Mouse (Mus musculus): ENCODE results near the gene Sox5. TPM values are rescaled to one million over a fixed set of nuclear protein-coding genes. Genes with fewer than 3 reads are reported as not detected.

Gene Sox5
- polyA plus RNA-seq, 1 experiment from 2014 or later = 43.3 TPM

- H3K9ac ChIP-seq (ENCODE audit: low read depth, low read length) = no peak overlapping the region
- H3K4me3 ChIP-seq (ENCODE audit: low read depth, low read length) = no peak overlapping the region
- no peaks in the 10 kb centered on the region for H3K9me3 ChIP-seq (replicated peaks; ENCODE audit: control insufficient read depth, low read length, poor library complexity, severe bottlenecking)
- no peak for ATAC-seq
- H3K4me2 ChIP-seq (ENCODE audit: low read length) = no peak overlapping the region
- WGBS = 63% methylated on average over 5 of the region's 5 CpGs
- no peaks in the 10 kb centered on the region for H3K36me3 ChIP-seq (ENCODE audit: control insufficient read depth, insufficient read depth, low read length)
- H3K27ac ChIP-seq (ENCODE audit: low read length) = no peak overlapping the region
- H3K27me3 ChIP-seq (ENCODE audit: control insufficient read depth, insufficient read depth, low read depth, low read length) = no peaks in the 10 kb centered on the region
- no peaks in the 10 kb centered on the region; the same call in 1 of the 2 replicates for H3K4me1 ChIP-seq (ENCODE audit: control insufficient read depth, insufficient read depth, low read length)
Measured at GRCm38 (mm10) chr6:144641888-144642287, 139.9 kb downstream of the Sox5 start.

- Histone ChIP-seq H3K9me3 (replicated peaks; ENCODE audit: control insufficient read depth, low read length, poor library complexity, severe bottlenecking) (no peaks in the 10 kb centered on the region), H3K36me3 (ENCODE audit: control insufficient read depth, insufficient read depth, low read length) (no peaks in the 10 kb centered on the region), H3K9ac (ENCODE audit: low read depth, low read length) (no peak overlapping the region), H3K27ac (ENCODE audit: low read length) (no peak overlapping the region), H3K4me2 (ENCODE audit: low read length) (no peak overlapping the region), H3K4me3 (ENCODE audit: low read depth, low read length) (no peak overlapping the region), H3K27me3 (ENCODE audit: control insufficient read depth, insufficient read depth, low read depth, low read length) (no peaks in the 10 kb centered on the region), H3K4me1 (ENCODE audit: control insufficient read depth, insufficient read depth, low read length) (no peaks in the 10 kb centered on the region; the same call in 1 of the 2 replicates)
- no peak for ATAC-seq
- WGBS = 84% methylated on average over 3 of the region's 3 CpGs
Measured at GRCm38 (mm10) chr6:144640591-144640990, 141.2 kb downstream of the Sox5 start.

- no peak for ATAC-seq
- no peaks in the 10 kb centered on the region for H3K27me3 ChIP-seq (ENCODE audit: control insufficient read depth, insufficient read depth, low read depth, low read length)
- no peaks in the 10 kb centered on the region for H3K9me3 ChIP-seq (replicated peaks; ENCODE audit: control insufficient read depth, low read length, poor library complexity, severe bottlenecking)
Measured at GRCm38 (mm10) chr6:144638547-144638946, 143.2 kb downstream of the Sox5 start.

GRCm38 (mm10) chr6:144627539-144628115, 154.2 kb downstream of the Sox5 start:
- Histone ChIP-seq H3K4me1 (ENCODE audit: control insufficient read depth, insufficient read depth, low read length) (no peaks in the 10 kb centered on the region), H3K4me3 (ENCODE audit: low read depth, low read length) (no peak overlapping the region), H3K4me2 (ENCODE audit: low read length) (no peak overlapping the region), H3K36me3 (ENCODE audit: control insufficient read depth, insufficient read depth, low read length) (no peaks in the 10 kb centered on the region), H3K9me3 (replicated peaks; ENCODE audit: control insufficient read depth, low read length, poor library complexity, severe bottlenecking) (no peaks in the 10 kb centered on the region), H3K27me3 (ENCODE audit: control insufficient read depth, insufficient read depth, low read depth, low read length) (no peaks in the 10 kb centered on the region), H3K27ac (ENCODE audit: low read length) (no peak overlapping the region), H3K9ac (ENCODE audit: low read depth, low read length) (no peak overlapping the region)
- 92% methylated on average over 7 of the region's 7 CpGs for WGBS
- no peak for ATAC-seq

More at GRCm38 (mm10) chr6:144638547-144638946, 143.2 kb downstream of the Sox5 start:
- Histone ChIP-seq H3K4me2 (ENCODE audit: low read length) (no peak overlapping the region), H3K27ac (ENCODE audit: low read length) (no peak overlapping the region), H3K9ac (ENCODE audit: low read depth, low read length) (no peak overlapping the region), H3K4me3 (ENCODE audit: low read depth, low read length) (no peak overlapping the region), H3K4me1 (ENCODE audit: control insufficient read depth, insufficient read depth, low read length) (no peaks in the 10 kb centered on the region; the same call in 1 of the 2 replicates), H3K36me3 (ENCODE audit: control insufficient read depth, insufficient read depth, low read length) (no peaks in the 10 kb centered on the region)
- 40% methylated on average over 5 of the region's 5 CpGs for WGBS

- H3K4me2 ChIP-seq (ENCODE audit: low read length) = no peak overlapping the region
- no peaks in the 10 kb centered on the region for H3K4me1 ChIP-seq (ENCODE audit: control insufficient read depth, insufficient read depth, low read length)
- H3K27ac ChIP-seq (ENCODE audit: low read length) = no peak overlapping the region
- H3K9ac ChIP-seq (ENCODE audit: low read depth, low read length) = no peak overlapping the region
- no peak overlapping the region for H3K4me3 ChIP-seq (ENCODE audit: low read depth, low read length)
- H3K27me3 ChIP-seq (ENCODE audit: control insufficient read depth, insufficient read depth, low read depth, low read length) = no peaks in the 10 kb centered on the region
- ATAC-seq = no peak
- 68% methylated on average over 3 of the region's 3 CpGs for WGBS
- H3K9me3 ChIP-seq (replicated peaks; ENCODE audit: control insufficient read depth, low read length, poor library complexity, severe bottlenecking) = no peaks in the 10 kb centered on the region
- no peaks in the 10 kb centered on the region for H3K36me3 ChIP-seq (ENCODE audit: control insufficient read depth, insufficient read depth, low read length)
Measured at GRCm38 (mm10) chr6:144621089-144621769, 160.5 kb downstream of the Sox5 start.

- no peak overlapping the region; the same call in 1 of the 2 replicates for H3K27ac ChIP-seq (ENCODE audit: low read length)
- no peak overlapping the region for H3K4me3 ChIP-seq (ENCODE audit: low read depth, low read length)
- no peaks in the 10 kb centered on the region for H3K9me3 ChIP-seq (replicated peaks; ENCODE audit: control insufficient read depth, low read length, poor library complexity, severe bottlenecking)
- peak; percentile 76 for ATAC-seq
- peak overlapping the region; percentile 19; the same call in 1 of the 2 replicates for H3K4me2 ChIP-seq (ENCODE audit: low read length)
- H3K36me3 ChIP-seq (ENCODE audit: control insufficient read depth, insufficient read depth, low read length) = no peaks in the 10 kb centered on the region
- H3K4me1 ChIP-seq (ENCODE audit: control insufficient read depth, insufficient read depth, low read length) = peaks cover 13% of the 10 kb centered on the region
- WGBS = 5% methylated on average over 4 of the region's 4 CpGs
- peaks cover 3% of the 10 kb centered on the region; the same call in 1 of the 2 replicates for H3K27me3 ChIP-seq (ENCODE audit: control insufficient read depth, insufficient read depth, low read depth, low read length)
- H3K9ac ChIP-seq (ENCODE audit: low read depth, low read length) = peak overlapping the region; percentile 23
Measured at GRCm38 (mm10) chr6:144611383-144611791, 170.4 kb downstream of the Sox5 start.

GRCm38 (mm10) chr6:144610878-144611277, 170.9 kb downstream of the Sox5 start:
- Histone ChIP-seq H3K4me1 (ENCODE audit: control insufficient read depth, insufficient read depth, low read length) (peaks cover 13% of the 10 kb centered on the region), H3K9ac (ENCODE audit: low read depth, low read length) (peak overlapping the region; percentile 23), H3K36me3 (ENCODE audit: control insufficient read depth, insufficient read depth, low read length) (no peaks in the 10 kb centered on the region), H3K4me2 (ENCODE audit: low read length) (peak overlapping the region; percentile 19; the same call in 1 of the 2 replicates), H3K9me3 (replicated peaks; ENCODE audit: control insufficient read depth, low read length, poor library complexity, severe bottlenecking) (no peaks in the 10 kb centered on the region), H3K27ac (ENCODE audit: low read length) (no peak overlapping the region; the same call in 1 of the 2 replicates), H3K4me3 (ENCODE audit: low read depth, low read length) (no peak overlapping the region), H3K27me3 (ENCODE audit: control insufficient read depth, insufficient read depth, low read depth, low read length) (peaks cover 3% of the 10 kb centered on the region; the same call in 1 of the 2 replicates)
- 33% methylated on average over 8 of the region's 8 CpGs for WGBS
- no peak for ATAC-seq

GRCm38 (mm10) chr6:144602883-144603282, 178.9 kb downstream of the Sox5 start:
- Histone ChIP-seq H3K9me3 (replicated peaks; ENCODE audit: control insufficient read depth, low read length, poor library complexity, severe bottlenecking) (no peaks in the 10 kb centered on the region; the same call in 1 of the 2 replicates), H3K4me1 (ENCODE audit: control insufficient read depth, insufficient read depth, low read length) (peaks cover 6% of the 10 kb centered on the region), H3K36me3 (ENCODE audit: control insufficient read depth, insufficient read depth, low read length) (no peaks in the 10 kb centered on the region), H3K4me3 (ENCODE audit: low read depth, low read length) (no peak overlapping the region), H3K27ac (ENCODE audit: low read length) (no peak overlapping the region), H3K27me3 (ENCODE audit: control insufficient read depth, insufficient read depth, low read depth, low read length) (no peaks in the 10 kb centered on the region; the same call in 1 of the 2 replicates), H3K9ac (ENCODE audit: low read depth, low read length) (no peak overlapping the region), H3K4me2 (ENCODE audit: low read length) (no peak overlapping the region)
- WGBS = 87% methylated on average over 4 of the region's 4 CpGs
- ATAC-seq = no peak

GRCm38 (mm10) chr6:144600351-144600750, 181.4 kb downstream of the Sox5 start:
- ATAC-seq = no peak
- Histone ChIP-seq H3K27me3 (ENCODE audit: control insufficient read depth, insufficient read depth, low read depth, low read length) (no peaks in the 10 kb centered on the region), H3K36me3 (ENCODE audit: control insufficient read depth, insufficient read depth, low read length) (no peaks in the 10 kb centered on the region), H3K4me1 (ENCODE audit: control insufficient read depth, insufficient read depth, low read length) (peaks cover 12% of the 10 kb centered on the region), H3K4me3 (ENCODE audit: low read depth, low read length) (no peak overlapping the region), H3K4me2 (ENCODE audit: low read length) (no peak overlapping the region), H3K27ac (ENCODE audit: low read length) (no peak overlapping the region), H3K9ac (ENCODE audit: low read depth, low read length) (no peak overlapping the region), H3K9me3 (replicated peaks; ENCODE audit: control insufficient read depth, low read length, poor library complexity, severe bottlenecking) (no peaks in the 10 kb centered on the region; the same call in 1 of the 2 replicates)
- WGBS = 84% methylated on average over 5 of the region's 5 CpGs

All from midbrain, embryonic 16.5 days (tissue).